Comparison of ENCODE assay signal across 8 mouse cellular contexts in the genomic region with DNA sequence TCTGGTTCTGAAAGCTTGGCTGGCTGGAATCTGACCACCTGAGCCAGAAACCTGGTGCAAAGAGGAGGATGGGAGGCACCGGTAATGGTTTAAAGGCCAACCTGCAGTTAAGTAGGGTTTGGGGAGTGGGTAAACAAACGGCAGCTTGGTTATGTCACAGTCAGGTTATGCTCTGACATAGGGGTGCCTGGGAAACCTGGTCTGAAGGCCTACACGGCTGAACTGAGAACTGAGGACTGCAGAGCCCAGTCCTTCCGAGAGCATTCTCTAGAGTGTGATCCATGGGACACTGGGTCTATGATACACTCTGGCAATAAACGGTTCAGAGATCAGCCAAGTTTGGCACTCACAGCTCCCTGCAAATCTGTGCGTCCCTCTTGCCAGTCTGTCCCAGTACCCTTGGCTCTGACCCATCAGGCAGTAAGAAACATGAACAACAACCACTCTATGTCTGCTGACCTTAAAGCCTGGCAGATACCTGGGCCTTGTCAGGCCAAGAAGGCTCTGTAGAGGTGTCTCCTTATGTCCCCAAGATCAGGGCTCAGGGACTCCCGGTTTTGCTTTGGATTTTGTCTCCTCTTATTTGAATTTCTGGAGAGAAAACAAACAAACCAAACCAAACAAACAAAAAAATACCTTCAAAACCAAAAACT.
A peak's percentile ranks its signal among the peaks of the same experiment; 100 is the strongest.
DNase-seq lines count a peak whose midpoint lies in the region; ATAC-seq and TF ChIP-seq lines count a peak whose summit lies in the region.

No protein-coding gene starts in this region.

- H3K4me1 ChIP-seq in heart, postnatal 0 days (ENCODE audit: control insufficient read depth, insufficient read depth): 0 out of 2 replicates have a peak, but pooled peaks cover 7% of the 10 kb centered on the region
- H3K4me1 ChIP-seq in liver, embryonic 13.5 days (replicated peaks): peaks cover 4% of the 10 kb centered on the region; the same call in 1 of the 2 replicates

- H3K36me3 ChIP-seq in heart, postnatal 0 days (replicated peaks; ENCODE audit: control insufficient read depth, insufficient read depth, low read length): no peaks in the 10 kb centered on the region
- no peaks in the 10 kb centered on the region for H3K36me3 ChIP-seq in liver, embryonic 13.5 days

- H3K4me3 ChIP-seq in heart, postnatal 0 days (ENCODE audit: low read depth, low read length): peak overlapping the region; percentile 42
- H3K4me3 ChIP-seq in liver, embryonic 13.5 days (replicated peaks): no peak overlapping the region

- 0 out of 2 replicates have a peak, but pooled peaks have one; percentile 6 for ATAC-seq in heart, postnatal 0 days (ENCODE audit: insufficient read depth, low read depth)
- ATAC-seq in liver, embryonic 13.5 days (ENCODE audit: low read depth): peak; percentile 57

- H3K9me3 ChIP-seq in heart, postnatal 0 days (replicated peaks; ENCODE audit: control insufficient read depth, low read length): no peaks in the 10 kb centered on the region
- no peaks in the 10 kb centered on the region for H3K9me3 ChIP-seq in liver, embryonic 13.5 days (replicated peaks)

- no peak overlapping the region for H3K27ac ChIP-seq in heart, postnatal 0 days (ENCODE audit: low read depth)
- H3K27ac ChIP-seq in liver, embryonic 13.5 days: peak overlapping the region; percentile 81

- H3K4me2 ChIP-seq in heart, postnatal 0 days (ENCODE audit: low read depth, low read length): peak overlapping the region; percentile 68
- H3K4me2 ChIP-seq in liver, embryonic 13.5 days: peak overlapping the region; percentile 51; the same call in 1 of the 2 replicates

- H3K9ac ChIP-seq in heart, postnatal 0 days (replicated peaks; ENCODE audit: low read depth, low read length): no peak overlapping the region
- no peak overlapping the region for H3K9ac ChIP-seq in liver, embryonic 13.5 days

- intact Hi-C loops in left cerebral cortex, postnatal 36 days (cut with DNase I): loop anchor here (5.0 kb wide), 5 partner anchors 46 to 734 kb away; no protein-coding TSS in a partner anchor

- no peak for TF ChIP-seq CTCF in heart, postnatal 0 days (IDR thresholded peaks at IDR 0.05; ENCODE audit: low read depth)

- WGBS in heart, postnatal 0 days: 35% methylated on average over 7 of the region's 7 CpGs
- 39% methylated on average over 7 of the region's 7 CpGs for WGBS in liver, embryonic 13.5 days (ENCODE audit: insufficient replicate concordance)

- peak; percentile 62 to 68 for DNase-seq in cerebellum, postnatal 10 days
- no peak for DNase-seq in cerebellum, postnatal 36 days
- DNase-seq in brain, adult 2 months (ENCODE audit: low read depth, low spot score): peak; percentile 5
- DNase-seq in heart, postnatal 0 days (ENCODE audit: low spot score): peak; percentile 16
- no peak for DNase-seq in liver, embryonic 13.5 days
- no peak for DNase-seq in thymus, adult 18-20 months
- no peak for DNase-seq in adrenal gland, postnatal 36 days
- DNase-seq in left cerebral cortex, postnatal 36 days (ENCODE audit: low spot score in 2 of 2): no peak

- no peak for TF ChIP-seq EP300 in heart, postnatal 0 days (IDR thresholded peaks at IDR 0.05; ENCODE audit: low read depth)

- H3K27me3 ChIP-seq in heart, postnatal 0 days (ENCODE audit: control insufficient read depth, insufficient read depth, low read length): no peaks in the 10 kb centered on the region
- H3K27me3 ChIP-seq in liver, embryonic 13.5 days: peaks cover 22% of the 10 kb centered on the region

Comparison
In these comparisons a context has a peak if more than half of its experiments do, and no peak if none do; other contexts are left out.
1. DNase-seq: peak in cerebellum, postnatal 10 days (2 of 2), brain, adult 2 months (single experiment) and heart, postnatal 0 days (single experiment); none in cerebellum, postnatal 36 days (0 of 2), liver, embryonic 13.5 days (single experiment), thymus, adult 18-20 months (0 of 2), adrenal gland, postnatal 36 days (0 of 2) and left cerebral cortex, postnatal 36 days (0 of 2).